Mouse (Mus musculus) liver (tissue): Measurements from ENCODE around the gene Zcchc7.
"Not testable (repeated sequence)": the region's sequence is repeated elsewhere in the genome, so short reads cannot be mapped to it uniquely, and the experiment has no call there.

Experiments
- DNase-seq: peaks from one replicate; pipeline ENCODE4 v3.0.0-alpha.2; 2020; ENCODE audit warnings: mixed read lengths

Zcchc7 gene

GRCm38 (mm10) chr4:44917907-44918306 is 162.2 kb downstream of the Zcchc7 start:
- peak; percentile 22 for DNase-seq

GRCm38 (mm10) chr4:44920831-44921230 is 165.2 kb downstream of the Zcchc7 start:
- no peak for DNase-seq

GRCm38 (mm10) chr4:44922466-44923128 is 166.9 kb downstream of the Zcchc7 start:
- no peak for DNase-seq

GRCm38 (mm10) chr4:44923129-44923481 is 167.4 kb downstream of the Zcchc7 start:
- no peak for DNase-seq

GRCm38 (mm10) chr4:44927934-44928333 is 172.3 kb downstream of the Zcchc7 start:
- DNase-seq, result no peak

- no peak for DNase-seq
These were observed 173.1 kb downstream of the Zcchc7 start for GRCm38 (mm10) chr4:44928790-44929189.

- no peak for DNase-seq
These were observed 174.7 kb downstream of the Zcchc7 start for GRCm38 (mm10) chr4:44930406-44930805.

GRCm38 (mm10) chr4:44931732-44932131 is 176.1 kb downstream of the Zcchc7 start:
- no peak for DNase-seq

GRCm38 (mm10) chr4:44938359-44939340 is 183.0 kb downstream of the Zcchc7 start:
- DNase-seq, result no peak

- no peak for DNase-seq
These were observed 184.0 kb downstream of the Zcchc7 start for GRCm38 (mm10) chr4:44939576-44940249.

- DNase-seq, result no peak
These were observed 184.6 kb downstream of the Zcchc7 start for GRCm38 (mm10) chr4:44940286-44940685.

GRCm38 (mm10) chr4:44942237-44942636 is 186.6 kb downstream of the Zcchc7 start:
- no peak for DNase-seq

GRCm38 (mm10) chr4:44943480-44943879 is 187.8 kb downstream of the Zcchc7 start:
- DNase-seq, result no peak

GRCm38 (mm10) chr4:44944426-44945075 is 188.9 kb downstream of the Zcchc7 start:
- DNase-seq, result no peak

GRCm38 (mm10) chr4:44946126-44946525 is 190.4 kb downstream of the Zcchc7 start:
- DNase-seq, result not testable (repeated sequence)

- DNase-seq, result no peak
These were observed 191.8 kb downstream of the Zcchc7 start for GRCm38 (mm10) chr4:44947464-44947863.

GRCm38 (mm10) chr4:44948314-44948713 is 192.6 kb downstream of the Zcchc7 start:
- no peak for DNase-seq

GRCm38 (mm10) chr4:44953041-44953440 is 197.4 kb downstream of the Zcchc7 start:
- DNase-seq, result no peak

GRCm38 (mm10) chr4:44958776-44959175 is 203.1 kb downstream of the Zcchc7 start:
- DNase-seq, result no peak

GRCm38 (mm10) chr4:44959220-44959619 is 203.5 kb downstream of the Zcchc7 start:
- no peak for DNase-seq

GRCm38 (mm10) chr4:44963156-44963555 is 207.5 kb downstream of the Zcchc7 start:
- DNase-seq, result no peak

GRCm38 (mm10) chr4:44965175-44965574 is 209.5 kb downstream of the Zcchc7 start:
- no peak for DNase-seq

GRCm38 (mm10) chr4:44965736-44966135 is 210.1 kb downstream of the Zcchc7 start:
- DNase-seq, result no peak
